In the genomic region with DNA sequence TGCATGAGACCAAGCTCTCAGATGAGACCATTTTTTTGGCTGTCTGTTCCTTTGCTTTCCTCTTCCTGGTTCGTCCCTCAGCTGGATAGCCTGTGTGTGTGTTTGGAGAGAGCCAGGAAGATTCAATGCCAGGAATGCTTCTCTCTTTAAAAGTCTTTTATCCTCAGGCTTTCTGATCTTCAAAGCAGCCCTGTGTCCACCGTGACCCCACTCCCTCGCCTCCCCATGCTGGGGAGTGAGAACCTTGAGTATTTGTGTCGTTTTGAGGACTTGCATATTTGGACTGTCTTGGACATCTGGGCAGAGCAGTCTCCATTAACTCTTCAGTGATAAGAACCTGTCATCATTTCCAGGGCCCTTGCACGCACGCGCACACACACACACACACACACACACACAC, we compare ENCODE assay signal across 19 mouse cellular contexts. TPM values are rescaled to one million over a fixed set of nuclear protein-coding genes. Genes with fewer than 3 reads are reported as not detected.
DNase-seq lines count a peak whose midpoint lies in the region; ATAC-seq lines count a peak whose summit lies in the region.
"Had no signal": no experiment of that assay in that cellular context is flagged by ENCODE, and none has a peak within 500 bp of the region (broad histone marks: within the 10 kb centered on the region; RNA-seq: fewer than 3 reads in every experiment).

No protein-coding gene starts in this region.

- peak overlapping the region; percentile 24; the same call in 1 of the 2 replicates for H3K27ac ChIP-seq in heart, embryonic 10.5 days
- no peak overlapping the region for H3K27ac ChIP-seq in kidney, embryonic 14.5 days (ENCODE audit: low read depth, low read length)
- H3K27ac ChIP-seq: embryonic facial prominence, embryonic 12.5 days; forebrain, embryonic 15.5 days; heart, adult 2 months; hindbrain, embryonic 12.5 days had no signal

- WGBS in heart, embryonic 10.5 days, result 33% methylated on average over 7 of the region's 7 CpGs
- WGBS in kidney, embryonic 14.5 days, result 44% methylated on average over 7 of the region's 7 CpGs

- DNase-seq in heart, embryonic 10.5 days (ENCODE audit: low spot score), result no peak
- DNase-seq in heart, adult 18-20 months, result no peak
- peak; percentile 48 to 63 for DNase-seq in kidney, postnatal 4 days
- peak; percentile 15 for DNase-seq in urinary bladder, adult 2 months (ENCODE audit: low spot score)
- no peak for DNase-seq in urinary bladder, postnatal 14 days (ENCODE audit: low spot score)
- DNase-seq in testis, postnatal 14 days (ENCODE audit: low spot score), result peak; percentile 73
- DNase-seq in lung, adult 18-20 months, result no peak
- DNase-seq: adrenal gland, adult 8-10 months; cerebellum, adult 2 months; cerebellum, postnatal 10 days; gastrocnemius, postnatal 10 days; heart, adult 2 months; heart, postnatal 4 days had no signal

- peaks cover 56% of the 10 kb centered on the region for H3K4me1 ChIP-seq in heart, embryonic 10.5 days
- H3K4me1 ChIP-seq in kidney, embryonic 14.5 days (ENCODE audit: control insufficient read depth, insufficient read depth, low read length), result peaks cover 3% of the 10 kb centered on the region; the same call in 1 of the 2 replicates

- no peak overlapping the region for H3K4me3 ChIP-seq in heart, embryonic 10.5 days
- no peak overlapping the region for H3K4me3 ChIP-seq in kidney, embryonic 14.5 days (ENCODE audit: low read length)
- H3K4me3 ChIP-seq: embryonic facial prominence, embryonic 12.5 days; forebrain, embryonic 15.5 days; heart, adult 2 months; heart, embryonic 12.5 days; hindbrain, embryonic 12.5 days had no signal

- H3K9me3 ChIP-seq in heart, embryonic 10.5 days, result no peaks in the 10 kb centered on the region
- H3K9me3 ChIP-seq in kidney, embryonic 14.5 days (ENCODE audit: control insufficient read depth, low read length), result no peaks in the 10 kb centered on the region
- H3K9me3 ChIP-seq: embryonic facial prominence, embryonic 12.5 days; forebrain, embryonic 15.5 days; heart, embryonic 12.5 days; hindbrain, embryonic 12.5 days had no signal

- no peaks in the 10 kb centered on the region for H3K27me3 ChIP-seq in heart, embryonic 10.5 days (ENCODE audit: insufficient read depth, poor library complexity, severe bottlenecking)
- H3K27me3 ChIP-seq in kidney, embryonic 14.5 days (ENCODE audit: control insufficient read depth, insufficient read depth, low read length), result no peaks in the 10 kb centered on the region
- H3K27me3 ChIP-seq: embryonic facial prominence, embryonic 12.5 days; forebrain, embryonic 15.5 days; heart, embryonic 12.5 days; hindbrain, embryonic 12.5 days had no signal

- ATAC-seq in kidney, embryonic 14.5 days (ENCODE audit: low FRiP score, low TSS enrichment), result no peak
- ATAC-seq: forebrain, embryonic 15.5 days; hindbrain, embryonic 16.5 days had no signal

- H3K36me3 ChIP-seq in heart, embryonic 10.5 days, result no peaks in the 10 kb centered on the region
- H3K36me3 ChIP-seq in kidney, embryonic 14.5 days (ENCODE audit: control insufficient read depth, insufficient read depth, low read length), result no peaks in the 10 kb centered on the region
- H3K36me3 ChIP-seq: embryonic facial prominence, embryonic 12.5 days; forebrain, embryonic 15.5 days; heart, embryonic 12.5 days; hindbrain, embryonic 12.5 days had no signal

- no peak overlapping the region for H3K9ac ChIP-seq in kidney, embryonic 14.5 days (ENCODE audit: low read depth, low read length)
- H3K9ac ChIP-seq: embryonic facial prominence, embryonic 12.5 days; forebrain, embryonic 15.5 days; heart, embryonic 12.5 days; hindbrain, embryonic 12.5 days had no signal

- H3K4me2 ChIP-seq in kidney, embryonic 14.5 days (replicated peaks; ENCODE audit: low read depth, low read length), result no peak overlapping the region
- H3K4me2 ChIP-seq: embryonic facial prominence, embryonic 12.5 days; forebrain, embryonic 15.5 days; heart, embryonic 12.5 days; hindbrain, embryonic 12.5 days had no signal

RNA-seq across cellular contexts. Expression of a gene that starts 57.8 kb away (rescaled TPM):
- polyA plus RNA-seq in heart, embryonic 10.5 days (2016; fragmentation: Nextera tagmentation; extraction: Ambion mirVana), result 7.1 and 8.5 TPM in 2 replicates
- total RNA-seq in heart, adult 18-20 months (2021), result 1 to 10 TPM; 1.7 to 2.1 TPM
- polyA plus RNA-seq in kidney, embryonic 14.5 days (2014; fragmentation: Nextera tagmentation; extraction: Ambion mirVana), result 0.70 and 0.84 TPM in 2 replicates
- 0.83 and 0.96 TPM in 2 replicates for polyA plus RNA-seq in urinary bladder, adult 2 months (2012; rRNA removed)

Comparison
In these comparisons a context has a peak if more than half of its experiments do, and no peak if none do; other contexts are left out.
1. DNase-seq: peak in kidney, postnatal 4 days (2 of 2), urinary bladder, adult 2 months (single experiment) and testis, postnatal 14 days (single experiment); none in heart, embryonic 10.5 days (single experiment), heart, adult 18-20 months (0 of 2), urinary bladder, postnatal 14 days (single experiment) and lung, adult 18-20 months (0 of 2).